Mouse (Mus musculus): Measurements from ENCODE around the gene Maml3.

The Maml3 gene

GRCm38 (mm10) chr3:51717909-51718308 is 387.0 kb downstream of the Maml3 start:
- CTCF ChIA-PET, result no interaction called here

- CTCF ChIA-PET, result no interaction called here
These were observed 387.4 kb downstream of the Maml3 start for GRCm38 (mm10) chr3:51717455-51717854.

GRCm38 (mm10) chr3:51714469-51714868 is 390.4 kb downstream of the Maml3 start:
- CTCF ChIA-PET, result no interaction called here

GRCm38 (mm10) chr3:51713233-51713632 is 391.6 kb downstream of the Maml3 start:
- CTCF ChIA-PET, result no interaction called here

- CTCF ChIA-PET, result no interaction called here
These were observed 392.5 kb downstream of the Maml3 start for GRCm38 (mm10) chr3:51712382-51712781.

- CTCF ChIA-PET, result interaction anchor here (0.6 kb wide), 1 partner anchor 18 kb away, joined by 12 read pairs; no protein-coding TSS in a partner anchor
These were observed 396.0 kb downstream of the Maml3 start for GRCm38 (mm10) chr3:51708746-51709411.

GRCm38 (mm10) chr3:51708375-51708745 is 396.5 kb downstream of the Maml3 start:
- CTCF ChIA-PET, result no interaction called here

GRCm38 (mm10) chr3:51705220-51705619 is 399.7 kb downstream of the Maml3 start:
- CTCF ChIA-PET, result no interaction called here

- CTCF ChIA-PET, result no interaction called here
These were observed 401.4 kb downstream of the Maml3 start for GRCm38 (mm10) chr3:51703478-51703877.

- CTCF ChIA-PET, result no interaction called here
These were observed 402.1 kb downstream of the Maml3 start for GRCm38 (mm10) chr3:51702701-51703286.

GRCm38 (mm10) chr3:51701950-51702349 is 402.9 kb downstream of the Maml3 start:
- CTCF ChIA-PET, result no interaction called here

- CTCF ChIA-PET, result interaction anchor here (0.6 to 0.8 kb wide), 3 partner anchors 38 to 119 kb away, joined by 3 to 4 read pairs (median 3); no protein-coding TSS in a partner anchor
These were observed 403.6 kb downstream of the Maml3 start for GRCm38 (mm10) chr3:51701281-51701751.

GRCm38 (mm10) chr3:51700731-51701280 is 404.1 kb downstream of the Maml3 start:
- CTCF ChIA-PET, result interaction anchor here (0.6 to 0.8 kb wide), 3 partner anchors 37 to 119 kb away, joined by 3 to 4 read pairs (median 3); no protein-coding TSS in a partner anchor

GRCm38 (mm10) chr3:51700123-51700522 is 404.8 kb downstream of the Maml3 start:
- CTCF ChIA-PET, result interaction anchor here (0.5 kb wide), 1 partner anchor 260 kb away, joined by 3 read pairs; no protein-coding TSS in a partner anchor

- CTCF ChIA-PET, result no interaction called here
These were observed 406.9 kb downstream of the Maml3 start for GRCm38 (mm10) chr3:51697931-51698330.

- CTCF ChIA-PET, result no interaction called here
These were observed 409.2 kb downstream of the Maml3 start for GRCm38 (mm10) chr3:51695713-51696112.

GRCm38 (mm10) chr3:51694576-51694975 is 410.3 kb downstream of the Maml3 start:
- CTCF ChIA-PET, result no interaction called here

- CTCF ChIA-PET, result no interaction called here
These were observed 411.7 kb downstream of the Maml3 start for GRCm38 (mm10) chr3:51693196-51693595.

- CTCF ChIA-PET, result no interaction called here
These were observed 416.2 kb downstream of the Maml3 start for GRCm38 (mm10) chr3:51688725-51689124.

GRCm38 (mm10) chr3:51686791-51687190 is 418.1 kb downstream of the Maml3 start:
- CTCF ChIA-PET, result no interaction called here

- CTCF ChIA-PET, result no interaction called here
These were observed 418.6 kb downstream of the Maml3 start for GRCm38 (mm10) chr3:51686316-51686715.

- CTCF ChIA-PET, result no interaction called here
These were observed 419.3 kb downstream of the Maml3 start for GRCm38 (mm10) chr3:51685539-51685938.

- CTCF ChIA-PET, result no interaction called here
These were observed 429.9 kb downstream of the Maml3 start for GRCm38 (mm10) chr3:51674963-51675362.
